Mouse (Mus musculus): ENCODE data around the gene C8a. TPM values are rescaled to one million over a fixed set of nuclear protein-coding genes. Genes with fewer than 3 reads are reported as not detected.

C8a gene
- total RNA-seq, 1 experiment from 2014 or later = 0.24 TPM

DNA sequence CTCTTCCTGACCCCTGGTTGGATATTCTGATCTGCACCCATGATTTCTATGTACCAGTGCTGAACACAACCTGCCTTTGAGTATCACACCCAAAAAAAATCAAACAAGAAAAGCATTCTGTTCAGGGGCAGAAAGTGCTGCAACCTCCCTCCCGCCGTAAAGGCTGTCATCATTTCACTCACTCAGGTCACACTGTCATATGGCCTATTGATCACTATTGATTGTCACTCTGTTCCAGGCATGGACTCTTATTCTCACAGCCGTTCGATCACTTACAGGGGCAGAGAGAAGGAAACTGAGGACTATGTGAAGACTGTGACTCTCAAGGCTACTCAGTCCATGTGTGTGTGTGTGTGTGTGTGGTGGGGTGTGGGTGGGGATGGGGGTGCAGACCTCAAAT lies 108.0 kb downstream of the C8a start:
- DNase-seq = no peak

DNA sequence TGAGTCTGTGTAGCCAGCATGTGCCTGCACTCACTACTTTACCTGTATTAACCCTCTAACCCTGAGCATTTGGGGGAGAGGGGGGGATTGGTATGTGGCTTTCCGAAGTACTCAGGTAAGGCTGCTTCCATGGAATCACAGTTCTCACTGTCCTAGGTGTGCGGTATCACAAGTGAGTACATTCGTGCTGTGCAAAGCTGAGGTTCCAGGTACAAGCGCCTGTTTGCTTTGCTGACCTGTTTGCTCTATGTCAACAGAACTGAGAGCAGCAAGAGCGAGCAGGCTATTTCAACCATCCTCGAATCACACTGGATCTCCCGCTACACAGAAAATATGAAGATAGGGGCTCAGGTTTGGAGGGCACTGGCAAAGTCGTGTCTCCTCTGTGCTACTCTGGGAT lies 110.1 kb downstream of the C8a start, which contains the start of gene C8b:
TSS of gene C8b (plus strand) at position 253 of the 400 bp plus-strand sequence.
- DNase-seq = no peak

Other genes with a start within 250 kb of the C8a start
- gene C8b, start 110.1 kb downstream of the C8a start, total RNA-seq (2021) = 0.21 and 4.0 TPM in 2 replicates
- not detected in 2 replicates for gene Gm17662, start 19.1 kb downstream of the C8a start, total RNA-seq (2021)
- 0.67 and 0.94 TPM in 2 replicates for gene Fyb2, start 37.1 kb upstream of the C8a start, total RNA-seq (2021)
- gene Prkaa2, start 233.5 kb upstream of the C8a start, total RNA-seq (2021) = 11.7 and 13.2 TPM in 2 replicates

Data from adrenal gland, postnatal 25 days (tissue).